Mouse (Mus musculus) stomach, postnatal 0 days (tissue): ENCODE results near the gene Castor1.

Source experiments
- CTCF ChIP-seq: IDR thresholded peaks from 2 replicates; pipeline ENCODE4 v1.5.1; 2016; ENCODE audit warnings: antibody characterized with exemption, low read depth, mild to moderate bottlenecking, moderate library complexity
- EP300 ChIP-seq: optimal IDR thresholded peaks from 2 replicates; pipeline ENCODE3; 2016; ENCODE audit warnings: antibody characterized with exemption

DNA sequence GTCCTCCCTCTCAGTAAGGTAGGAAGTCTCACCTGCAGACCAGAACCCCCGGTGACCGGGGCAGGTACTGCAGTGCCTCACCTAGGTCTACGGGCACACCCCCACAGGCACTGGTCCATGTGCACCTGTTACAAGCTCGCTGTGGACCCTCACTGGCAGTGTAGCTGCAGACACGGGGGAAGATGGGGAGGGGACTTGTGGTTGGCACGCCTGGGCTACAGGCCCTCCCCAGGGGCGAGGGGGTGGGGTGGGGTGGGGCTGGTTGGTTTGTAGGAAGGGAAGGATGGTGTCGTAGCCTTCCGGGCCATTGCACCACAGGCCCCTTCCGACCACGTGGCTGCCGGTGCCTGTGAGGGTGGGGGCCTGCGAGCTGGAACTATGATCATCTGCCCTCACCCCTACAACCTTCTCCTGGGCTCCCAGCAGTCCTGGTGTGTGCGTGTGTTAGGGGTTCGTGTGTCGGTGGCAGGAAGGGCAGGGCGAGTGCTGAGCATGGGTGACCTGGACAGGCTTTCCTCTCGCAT lies 19.4 kb downstream of the Castor1 start:
- TF ChIP-seq CTCF (peak; percentile 8; the same call in 1 of the 2 replicates), EP300 (no peak)
